Mouse (Mus musculus) neural tube, embryonic 14.5 days (tissue): ENCODE data around the gene Rbm19. TPM values are rescaled to one million over a fixed set of nuclear protein-coding genes. Genes with fewer than 3 reads are reported as not detected.
A peak's percentile ranks its signal among the peaks of the same experiment; 100 is the strongest.

Experiments
- ATAC-seq: fragments of 200-750 bp; cut with Nextera tagmentation; 2 replicates; pipeline ENCODE4 v1.8.0; 2017; ENCODE audit warnings: low read depth, mild to moderate bottlenecking, moderate TSS enrichment, moderate library complexity
- H3K27ac ChIP-seq: fragments of 300-500 bp; sonication (generic); 2 replicates; pipeline ENCODE4 v1.5.1; 2014; ENCODE audit warnings: low read depth, mild to moderate bottlenecking, control low read depth, low read length, moderate library complexity, mixed read lengths
- H3K27me3 ChIP-seq: fragments of 300-500 bp; sonication (generic); 2 replicates; pipeline ENCODE4 v1.6.1; 2014; ENCODE audit warnings: low read length; ENCODE audit not compliant: control insufficient read depth, insufficient read depth
- H3K36me3 ChIP-seq: fragments of 300-500 bp; sonication (generic); 2 replicates; pipeline ENCODE4 v1.6.1; 2014; ENCODE audit warnings: low read length, mixed read lengths; ENCODE audit not compliant: control insufficient read depth, insufficient read depth
- H3K4me1 ChIP-seq: fragments of 300-500 bp; sonication (generic); 2 replicates; pipeline ENCODE4 v1.6.1; 2014; ENCODE audit warnings: low read length; ENCODE audit not compliant: control insufficient read depth, insufficient read depth
- H3K4me2 ChIP-seq: fragments of 300-500 bp; sonication (generic); 2 replicates; pipeline ENCODE4 v1.6.1; 2014; ENCODE audit warnings: mild to moderate bottlenecking, low read depth, low read length, control low read depth
- H3K4me3 ChIP-seq: fragments of 300-500 bp; sonication (generic); 2 replicates; pipeline ENCODE4 v1.5.1; 2014; ENCODE audit warnings: low read depth, low read length, control low read depth, mixed read lengths
- H3K9ac ChIP-seq: fragments of 300-500 bp; sonication (generic); replicated peaks from 2 replicates; pipeline ENCODE4 v1.6.1; 2014; ENCODE audit warnings: low read depth, mild to moderate bottlenecking, control low read depth, low read length, mixed read lengths
- H3K9me3 ChIP-seq: fragments of 300-500 bp; sonication (generic); 2 replicates; pipeline ENCODE4 v1.6.1; 2016; ENCODE audit warnings: low read length; ENCODE audit not compliant: control insufficient read depth
- WGBS: fragments of 180-500 bp; shearing (Covaris S2); extraction: QIAGEN DNeasy Blood & Tissue Kit; methylation state at CpG from one replicate; pipeline ENCODE4 v1.1.7; 2014; 5-methylcytosine and 5-hydroxymethylcytosine counted together
- polyA plus RNA-seq: library from polyadenylated mRNA; unstranded; fragments of >200 nt; fragmentation: Nextera tagmentation; extraction: Ambion mirVana; gene quantifications from 2 replicates; pipeline ENCODE4 v1.2.1, GENCODE M21; 2014

The Rbm19 gene
- polyA plus RNA-seq, 1 experiment from 2014 or later: 14.7 TPM

DNA sequence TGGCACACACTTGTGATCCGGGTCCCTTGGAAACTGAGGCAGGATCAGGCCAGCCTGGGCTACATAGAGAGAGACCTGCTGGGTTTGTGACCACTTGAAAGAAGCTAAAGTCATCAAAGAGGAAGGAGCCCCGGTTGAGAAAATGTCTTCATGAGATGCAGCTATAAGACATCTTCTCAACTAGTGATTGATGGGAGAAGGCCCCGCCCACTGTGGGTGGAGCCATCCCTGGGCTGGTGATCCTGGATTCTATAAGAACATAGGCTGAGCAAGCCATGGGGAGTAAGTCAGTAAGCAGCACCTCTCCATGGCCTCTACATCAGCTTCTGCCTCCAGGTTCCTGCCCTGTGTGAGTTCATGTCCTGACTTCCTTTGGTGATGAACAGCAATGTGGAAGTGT is 98.2 kb downstream of the Rbm19 start:
- WGBS: 74% methylated on average over 3 of the region's 3 CpGs
- Histone ChIP-seq H3K4me1 (peaks cover 11% of the 10 kb centered on the region; the same call in 1 of the 2 replicates), H3K27ac (no peak overlapping the region), H3K27me3 (no peaks in the 10 kb centered on the region), H3K36me3 (no peaks in the 10 kb centered on the region), H3K4me3 (no peak overlapping the region), H3K4me2 (no peak overlapping the region), H3K9me3 (no peaks in the 10 kb centered on the region), H3K9ac (no peak overlapping the region)
- no peak for ATAC-seq

DNA sequence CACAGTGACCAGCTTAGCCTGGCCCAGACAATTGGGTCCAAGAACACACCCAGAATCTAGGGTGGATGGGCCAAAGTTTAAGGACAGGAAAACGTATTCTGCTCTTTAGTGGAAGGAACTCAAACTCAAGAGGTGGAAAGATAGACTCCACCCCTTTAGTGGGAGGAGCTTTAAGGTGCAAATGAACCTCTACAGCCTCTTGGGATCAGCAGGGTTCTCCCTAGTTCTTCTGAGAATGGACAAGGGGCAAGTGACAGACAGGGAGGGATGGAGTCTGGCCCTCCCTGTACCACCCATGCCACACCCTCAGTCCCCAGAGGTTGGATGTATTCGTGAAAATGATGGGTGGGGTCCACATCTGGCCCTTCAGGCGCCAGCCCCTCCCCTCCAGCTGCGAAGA is 105.0 kb downstream of the Rbm19 start:
- no peak for ATAC-seq
- no peaks in the 10 kb centered on the region for H3K36me3 ChIP-seq
- WGBS: 25% methylated on average over 4 of the region's 4 CpGs
- no peaks in the 10 kb centered on the region for H3K9me3 ChIP-seq
- H3K27me3 ChIP-seq: no peaks in the 10 kb centered on the region
- H3K27ac ChIP-seq: no peak overlapping the region
- no peak overlapping the region for H3K9ac ChIP-seq
- no peak overlapping the region for H3K4me2 ChIP-seq
- no peak overlapping the region for H3K4me3 ChIP-seq
- H3K4me1 ChIP-seq: peaks cover 8% of the 10 kb centered on the region

- Histone ChIP-seq H3K9ac (no peak overlapping the region), H3K27ac (peak overlapping the region; percentile 45), H3K4me2 (no peak overlapping the region), H3K9me3 (no peaks in the 10 kb centered on the region), H3K36me3 (no peaks in the 10 kb centered on the region), H3K4me3 (no peak overlapping the region), H3K4me1 (peaks cover 12% of the 10 kb centered on the region), H3K27me3 (no peaks in the 10 kb centered on the region)
- WGBS: 19% methylated on average over 14 of the region's 14 CpGs
- ATAC-seq: no peak
Observed at GRCm38 (mm10) chr5:120225383-120225782, 109.1 kb downstream of the Rbm19 start.

- no peak overlapping the region for H3K9ac ChIP-seq
- peak overlapping the region; percentile 16; the same call in 1 of the 2 replicates for H3K27ac ChIP-seq
- H3K9me3 ChIP-seq: no peaks in the 10 kb centered on the region
- ATAC-seq: no peak
- no peak overlapping the region for H3K4me3 ChIP-seq
- H3K4me1 ChIP-seq: peaks cover 29% of the 10 kb centered on the region
- 20% methylated on average over 20 of the region's 20 CpGs for WGBS
- no peaks in the 10 kb centered on the region for H3K27me3 ChIP-seq
- no peaks in the 10 kb centered on the region for H3K36me3 ChIP-seq
- peak overlapping the region; percentile 16; the same call in 1 of the 2 replicates for H3K4me2 ChIP-seq
Observed at GRCm38 (mm10) chr5:120228613-120229409, 112.5 kb downstream of the Rbm19 start.

DNA sequence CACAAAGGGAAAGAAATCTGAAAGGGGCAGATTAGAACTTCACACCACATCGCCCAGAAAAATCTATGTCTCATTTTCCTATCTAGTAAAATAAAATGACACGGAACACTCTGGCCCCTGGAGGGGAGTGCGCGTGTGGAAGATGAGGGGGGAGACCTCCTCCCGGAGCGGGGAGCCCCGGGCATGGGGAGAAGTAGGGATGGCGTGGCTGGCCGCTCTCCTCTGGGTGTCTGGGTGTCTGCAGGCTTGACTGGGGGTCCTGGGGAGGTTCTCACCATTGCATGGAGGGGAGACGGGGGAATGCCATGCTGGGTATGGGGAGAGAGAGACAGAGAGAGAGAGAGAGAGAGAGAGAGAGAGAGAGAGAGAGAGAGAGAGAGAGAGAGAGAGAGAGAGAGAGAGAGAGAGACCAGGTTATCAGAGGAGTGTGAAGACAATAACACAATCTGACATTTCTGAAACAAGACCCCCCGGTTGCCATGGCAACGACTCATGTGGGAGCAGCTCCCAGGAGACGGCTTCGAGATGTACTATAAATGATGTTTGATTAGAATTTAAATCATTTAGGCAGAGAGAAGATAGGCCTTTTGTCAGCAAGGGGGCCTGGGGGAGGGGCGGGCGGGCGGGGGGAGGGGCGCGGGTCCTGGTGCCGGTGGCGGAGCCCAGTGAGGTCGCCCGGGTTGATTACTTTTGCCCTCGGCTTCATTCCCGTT is 115.3 kb downstream of the Rbm19 start:
- no peaks in the 10 kb centered on the region for H3K9me3 ChIP-seq
- 3% methylated on average over 25 of the region's 25 CpGs for WGBS
- no peaks in the 10 kb centered on the region for H3K36me3 ChIP-seq
- ATAC-seq: peak; percentile 62
- 0 out of 2 replicates have a peak overlapping the region, but pooled peaks have one; percentile 12 for H3K4me3 ChIP-seq
- H3K4me1 ChIP-seq: peaks cover 24% of the 10 kb centered on the region
- H3K27ac ChIP-seq: peak overlapping the region; percentile 94
- no peaks in the 10 kb centered on the region for H3K27me3 ChIP-seq
- peak overlapping the region; percentile 35 for H3K4me2 ChIP-seq
- H3K9ac ChIP-seq: peak overlapping the region; percentile 52

- H3K9me3 ChIP-seq: no peaks in the 10 kb centered on the region
- WGBS: 53% methylated on average over 5 of the region's 5 CpGs
- H3K27ac ChIP-seq: peak overlapping the region; percentile 16; the same call in 1 of the 2 replicates
- ATAC-seq: 0 out of 2 replicates have a peak, but pooled peaks have one; percentile 11
- H3K36me3 ChIP-seq: no peaks in the 10 kb centered on the region
- H3K27me3 ChIP-seq: no peaks in the 10 kb centered on the region
- H3K4me2 ChIP-seq: no peak overlapping the region
- peaks cover 17% of the 10 kb centered on the region for H3K4me1 ChIP-seq
- no peak overlapping the region for H3K4me3 ChIP-seq
- no peak overlapping the region for H3K9ac ChIP-seq
Observed at GRCm38 (mm10) chr5:120235147-120235546, 118.9 kb downstream of the Rbm19 start.

DNA sequence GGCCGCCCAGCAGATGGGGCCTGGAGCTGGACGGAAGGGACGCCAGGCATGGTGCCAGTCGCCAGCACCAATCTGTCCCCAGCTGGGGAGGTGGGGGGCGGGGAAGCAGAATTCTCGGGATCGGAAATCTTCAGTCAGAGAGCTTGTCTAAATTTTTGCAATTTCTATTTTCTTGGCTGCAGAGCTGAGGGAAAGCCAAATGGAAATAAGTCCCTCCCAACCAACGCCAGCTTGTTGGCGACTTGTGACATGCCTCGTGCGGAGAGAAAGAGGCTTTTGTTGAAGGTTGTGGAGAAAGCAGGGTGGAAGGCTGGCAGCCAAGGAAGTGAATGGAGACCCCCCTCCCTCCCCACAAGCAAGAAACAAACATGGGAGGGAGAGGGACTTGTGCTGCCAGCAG is 119.3 kb downstream of the Rbm19 start:
- H3K4me2 ChIP-seq: no peak overlapping the region
- ATAC-seq: peak; percentile 39; the same call in 1 of the 2 replicates
- no peaks in the 10 kb centered on the region for H3K36me3 ChIP-seq
- no peaks in the 10 kb centered on the region for H3K27me3 ChIP-seq
- 44% methylated on average over 11 of the region's 11 CpGs for WGBS
- peak overlapping the region; percentile 16; the same call in 1 of the 2 replicates for H3K27ac ChIP-seq
- H3K9ac ChIP-seq: no peak overlapping the region
- no peak overlapping the region for H3K4me3 ChIP-seq
- no peaks in the 10 kb centered on the region for H3K9me3 ChIP-seq
- H3K4me1 ChIP-seq: peaks cover 16% of the 10 kb centered on the region

GRCm38 (mm10) chr5:120240071-120240470 is 123.8 kb downstream of the Rbm19 start:
- Histone ChIP-seq H3K4me3 (no peak overlapping the region), H3K27me3 (no peaks in the 10 kb centered on the region), H3K4me2 (no peak overlapping the region), H3K9ac (no peak overlapping the region), H3K36me3 (no peaks in the 10 kb centered on the region), H3K4me1 (no peaks in the 10 kb centered on the region), H3K9me3 (no peaks in the 10 kb centered on the region), H3K27ac (no peak overlapping the region)
- WGBS: 92% methylated on average over 7 of the region's 7 CpGs
- no peak for ATAC-seq

GRCm38 (mm10) chr5:120245336-120245735 is 129.1 kb downstream of the Rbm19 start:
- WGBS: 70% methylated on average over 5 of the region's 5 CpGs
- H3K4me2 ChIP-seq: no peak overlapping the region
- no peaks in the 10 kb centered on the region for H3K4me1 ChIP-seq
- no peak overlapping the region for H3K9ac ChIP-seq
- no peak overlapping the region for H3K27ac ChIP-seq
- H3K4me3 ChIP-seq: no peak overlapping the region
- no peaks in the 10 kb centered on the region for H3K27me3 ChIP-seq
- ATAC-seq: no peak
- no peaks in the 10 kb centered on the region for H3K36me3 ChIP-seq
- no peaks in the 10 kb centered on the region for H3K9me3 ChIP-seq
